Mouse (Mus musculus): ENCODE results near the gene Rsph6a. TPM values are rescaled to one million over a fixed set of nuclear protein-coding genes. Genes with fewer than 3 reads are reported as not detected.
A peak's percentile ranks its signal among the peaks of the same experiment; 100 is the strongest.

Gene Rsph6a
- under 1 TPM in 1 of 2 experiments, not detected in 1; 0.21 TPM for total RNA-seq (2021)
- long read RNA-seq, experiment 1, partial matches to known transcripts, result 0 of 1 reads
- long read RNA-seq, experiment 1, other reads (novel, unspliced or antisense), result 1 of 1 reads
- long read RNA-seq, experiment 2, partial matches to known transcripts, result 0 of 8 reads
- long read RNA-seq, experiment 2, other reads (novel, unspliced or antisense), result 8 of 8 reads

GRCm38 (mm10) chr7:19054047-19054776 is at the start of gene Rsph6a:
Rsph6a (plus strand) TSS chr7:19054690.
- peak; percentile 45 to 53 for DNase-seq (ENCODE audit: low spot score in 2 of 2)

- DNase-seq (ENCODE audit: low spot score in 2 of 2), result no peak
These were observed 48.9 kb upstream of the Rsph6a start for GRCm38 (mm10) chr7:19005417-19006121.

- DNase-seq (ENCODE audit: low spot score in 2 of 2), result peak; percentile 86 to 91
These were observed 48.0 kb upstream of the Rsph6a start for GRCm38 (mm10) chr7:19006476-19006875.

GRCm38 (mm10) chr7:19007026-19007977 is 47.2 kb upstream of the Rsph6a start:
- DNase-seq (ENCODE audit: low spot score in 2 of 2), result no peak

- no peak for DNase-seq (ENCODE audit: low spot score in 2 of 2)
These were observed 43.9 kb upstream of the Rsph6a start for GRCm38 (mm10) chr7:19010581-19010980.

- no peak for DNase-seq (ENCODE audit: low spot score in 2 of 2)
These were observed 42.4 kb upstream of the Rsph6a start for GRCm38 (mm10) chr7:19012025-19012621.

- no peak for DNase-seq (ENCODE audit: low spot score in 2 of 2)
These were observed 41.6 kb upstream of the Rsph6a start for GRCm38 (mm10) chr7:19012882-19013281.

GRCm38 (mm10) chr7:19014452-19014851 is 40.0 kb upstream of the Rsph6a start:
- DNase-seq (ENCODE audit: low spot score in 2 of 2), result no peak

GRCm38 (mm10) chr7:19016042-19016441 is 38.4 kb upstream of the Rsph6a start:
- DNase-seq (ENCODE audit: low spot score in 2 of 2), result no peak

- DNase-seq (ENCODE audit: low spot score in 2 of 2), result no peak
These were observed 36.6 kb upstream of the Rsph6a start for GRCm38 (mm10) chr7:19017909-19018308.

GRCm38 (mm10) chr7:19021048-19021447 is 33.4 kb upstream of the Rsph6a start:
- no peak for DNase-seq (ENCODE audit: low spot score in 2 of 2)

GRCm38 (mm10) chr7:19022189-19022958 is 32.1 kb upstream of the Rsph6a start:
- no peak for DNase-seq (ENCODE audit: low spot score in 2 of 2)

- DNase-seq (ENCODE audit: low spot score in 2 of 2), result no peak
These were observed 31.1 kb upstream of the Rsph6a start, which contains the start of gene Foxa3 for GRCm38 (mm10) chr7:19023357-19023814. Foxa3 (minus strand) TSS chr7:19023538.

GRCm38 (mm10) chr7:19024096-19024506 is 30.4 kb upstream of the Rsph6a start, which contains the start of gene Sympk:
Sympk (plus strand) TSS chr7:19024377.
- DNase-seq (ENCODE audit: low spot score in 2 of 2), result peak; percentile 91 to 95

- no peak for DNase-seq (ENCODE audit: low spot score in 2 of 2)
These were observed 29.8 kb upstream of the Rsph6a start for GRCm38 (mm10) chr7:19024581-19025255.

GRCm38 (mm10) chr7:19028067-19028466 is 26.4 kb upstream of the Rsph6a start:
- DNase-seq (ENCODE audit: low spot score in 2 of 2), result no peak

- no peak for DNase-seq (ENCODE audit: low spot score in 2 of 2)
These were observed 25.3 kb upstream of the Rsph6a start for GRCm38 (mm10) chr7:19029084-19029653.

- no peak for DNase-seq (ENCODE audit: low spot score in 2 of 2)
These were observed 22.8 kb upstream of the Rsph6a start for GRCm38 (mm10) chr7:19031641-19032040.

- DNase-seq (ENCODE audit: low spot score in 2 of 2), result no peak
These were observed 9.9 kb upstream of the Rsph6a start for GRCm38 (mm10) chr7:19044616-19045015.
